Mouse (Mus musculus) heart, adult 11 months (tissue): Measurements from ENCODE around the gene Hist1h3i.
A peak's percentile ranks its signal among the peaks of the same experiment; 100 is the strongest.

ENCODE experiments used
- DNase-seq: peaks from one replicate; pipeline ENCODE4 v3.0.0; 2022

Hist1h3i gene

GRCm38 (mm10) chr13:21734010-21734905, 48.9 kb downstream of the Hist1h3i start:
- peak; percentile 96 for DNase-seq

- DNase-seq: no peak
Measured at GRCm38 (mm10) chr13:21733466-21733865, 49.7 kb downstream of the Hist1h3i start.
